Mouse (Mus musculus) frontal cortex, postnatal 10 days (tissue): ENCODE measurements around the gene Iqcf4.
A peak's percentile ranks its signal among the peaks of the same experiment; 100 is the strongest.
"Not testable (repeated sequence)": the region's sequence is repeated elsewhere in the genome, so short reads cannot be mapped to it uniquely, and the experiment has no call there.

Experiments used
- DNase-seq, 2 experiments: peaks; one replicate each; pipeline ENCODE4 v3.0.0; 2022; ENCODE audit warnings: low spot score in 2 of 2, mixed read lengths in 1 of 2

Iqcf4 gene

DNA sequence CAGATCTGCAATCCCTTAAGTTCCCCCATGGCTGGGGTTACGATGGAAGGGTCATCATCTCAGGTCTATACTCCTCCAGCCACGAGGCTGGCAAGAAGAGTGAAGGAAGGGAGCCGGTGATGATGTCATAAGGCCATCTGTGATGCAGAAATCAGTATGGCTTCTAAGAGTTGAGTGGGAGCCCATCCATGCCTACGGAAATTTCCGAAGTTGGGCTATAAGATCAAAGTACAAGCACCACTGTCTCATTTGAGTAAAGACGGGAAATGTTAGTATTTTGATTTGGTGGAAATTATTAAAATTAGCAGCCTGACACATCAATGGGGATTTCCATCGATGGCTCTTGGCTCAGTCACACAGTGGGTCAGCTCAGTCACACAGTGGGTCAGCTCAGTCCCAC lies at the start of gene Iqcf4:
Gene Iqcf4 (minus strand): TSS at position 101 of the 400 bp plus-strand sequence.
- no peak for DNase-seq

DNA sequence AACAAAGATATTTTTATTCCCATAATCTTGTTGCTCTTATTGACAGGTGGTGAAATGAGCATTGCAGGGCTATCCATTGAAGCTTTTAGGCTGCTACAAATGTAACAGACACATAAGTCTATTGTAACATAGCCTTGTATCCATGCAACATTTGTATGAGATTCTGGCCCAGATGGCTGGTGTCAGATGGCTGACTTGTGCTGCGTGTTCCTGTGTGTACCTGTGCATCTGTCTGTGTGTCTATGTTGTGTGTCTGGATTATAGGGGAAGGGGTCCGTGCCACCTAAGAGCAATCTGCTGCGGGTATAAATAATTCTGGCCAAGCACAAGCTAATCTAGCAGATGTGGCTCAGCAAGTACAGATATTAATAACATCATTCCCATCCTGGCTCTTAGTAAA lies 46.7 kb upstream of the Iqcf4 start:
- DNase-seq: no peak

DNA sequence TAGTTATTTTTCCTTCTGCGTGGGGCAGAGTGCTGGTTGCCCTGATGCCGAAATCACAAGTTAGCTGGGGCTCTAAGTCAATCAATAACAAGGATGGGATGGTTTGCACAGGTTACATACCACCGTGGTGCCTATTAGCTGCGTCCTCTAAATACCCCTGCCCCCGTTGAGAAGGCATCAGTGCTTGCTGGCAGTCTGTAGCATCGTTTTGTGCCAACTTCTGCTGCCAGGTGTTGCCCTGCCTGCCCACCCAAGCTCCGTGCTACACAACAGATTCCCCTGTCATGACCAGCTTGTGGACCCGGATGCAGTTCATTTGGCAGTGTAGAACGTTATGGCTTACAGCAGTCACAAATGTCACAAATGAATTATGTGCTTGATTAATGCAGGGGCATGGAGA lies 45.5 kb upstream of the Iqcf4 start:
- no peak for DNase-seq

- no peak for DNase-seq
Measured at GRCm38 (mm10) chr9:106614616-106615015, 43.8 kb upstream of the Iqcf4 start.

- no peak for DNase-seq
Measured at GRCm38 (mm10) chr9:106613951-106614350, 43.2 kb upstream of the Iqcf4 start.

- DNase-seq: no peak
Measured at GRCm38 (mm10) chr9:106610727-106611126, 39.9 kb upstream of the Iqcf4 start.

GRCm38 (mm10) chr9:106600546-106600945 lies 29.8 kb upstream of the Iqcf4 start:
- DNase-seq: peak in 1 of 2 experiments; percentile 58

- no peak for DNase-seq
Measured at GRCm38 (mm10) chr9:106598466-106598865, 27.7 kb upstream of the Iqcf4 start.

DNA sequence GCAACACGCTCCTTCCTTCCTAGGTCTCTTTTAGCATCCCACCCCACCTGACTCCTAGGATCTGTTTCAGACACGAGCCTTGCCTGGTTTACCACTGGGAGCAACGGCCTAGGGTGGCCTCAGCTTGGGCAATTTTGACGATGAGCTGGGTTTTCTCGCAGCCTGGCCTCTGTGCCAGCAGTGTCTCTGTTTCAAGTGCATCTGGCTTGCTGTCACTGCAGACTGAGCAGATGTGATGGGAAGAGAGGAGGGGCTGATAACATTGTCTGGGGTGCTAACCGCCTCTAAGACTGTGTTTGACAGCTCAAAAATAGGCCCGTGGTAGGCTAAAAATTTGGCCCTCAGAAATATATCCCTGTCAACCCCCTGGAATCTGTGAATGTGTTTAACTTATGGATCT lies 25.0 kb upstream of the Iqcf4 start:
- DNase-seq: peak in 1 of 2 experiments; percentile 13

GRCm38 (mm10) chr9:106595402-106595801 lies 24.6 kb upstream of the Iqcf4 start:
- DNase-seq: not testable (repeated sequence)

GRCm38 (mm10) chr9:106592158-106592557 lies 21.4 kb upstream of the Iqcf4 start:
- no peak for DNase-seq

DNA sequence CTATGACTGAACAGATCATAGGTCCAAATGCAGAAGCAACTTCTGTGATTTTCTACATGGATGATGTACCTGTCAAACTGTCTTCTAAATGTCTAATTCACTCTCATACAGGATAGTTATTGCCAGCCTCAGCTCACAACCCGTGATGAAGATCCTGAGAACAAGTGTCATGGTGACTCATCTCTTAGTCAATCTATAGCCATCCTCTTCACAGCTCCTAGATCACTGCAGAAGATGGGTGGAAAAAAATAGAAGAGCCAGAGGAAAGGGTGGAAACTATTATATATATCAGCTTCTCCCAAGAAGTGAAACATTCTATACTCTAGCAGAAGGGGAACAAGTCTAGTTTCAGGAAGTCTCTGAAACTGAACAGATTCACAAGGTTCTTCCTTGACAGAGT lies 11.8 kb upstream of the Iqcf4 start:
- no peak for DNase-seq

DNA sequence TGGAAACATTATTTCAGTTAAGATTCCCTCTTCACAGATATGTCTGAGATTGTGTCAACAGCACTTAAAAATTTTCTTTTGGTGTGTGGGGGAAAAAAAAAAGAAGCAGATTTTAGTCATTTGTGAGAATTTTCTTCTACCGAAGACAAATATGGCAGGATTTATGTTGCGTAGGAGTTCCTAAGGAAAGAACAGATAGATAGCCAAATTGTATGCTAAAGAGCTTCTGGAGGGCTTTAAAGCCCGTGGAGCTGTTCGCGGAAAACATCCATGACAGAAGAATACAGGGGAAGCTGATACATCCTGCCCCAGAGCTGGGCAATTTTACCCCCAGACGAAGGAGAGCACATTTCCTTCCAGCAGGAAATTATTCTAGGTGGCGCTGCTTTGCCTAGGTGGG lies 9.2 kb upstream of the Iqcf4 start:
- no peak for DNase-seq

- DNase-seq: no peak
Measured at GRCm38 (mm10) chr9:106576112-106576511, 5.3 kb upstream of the Iqcf4 start.

- DNase-seq: no peak
Measured at GRCm38 (mm10) chr9:106573366-106573765, 2.6 kb upstream of the Iqcf4 start.

- DNase-seq: no peak
Measured at GRCm38 (mm10) chr9:106572186-106572585, 1.4 kb upstream of the Iqcf4 start.

DNA sequence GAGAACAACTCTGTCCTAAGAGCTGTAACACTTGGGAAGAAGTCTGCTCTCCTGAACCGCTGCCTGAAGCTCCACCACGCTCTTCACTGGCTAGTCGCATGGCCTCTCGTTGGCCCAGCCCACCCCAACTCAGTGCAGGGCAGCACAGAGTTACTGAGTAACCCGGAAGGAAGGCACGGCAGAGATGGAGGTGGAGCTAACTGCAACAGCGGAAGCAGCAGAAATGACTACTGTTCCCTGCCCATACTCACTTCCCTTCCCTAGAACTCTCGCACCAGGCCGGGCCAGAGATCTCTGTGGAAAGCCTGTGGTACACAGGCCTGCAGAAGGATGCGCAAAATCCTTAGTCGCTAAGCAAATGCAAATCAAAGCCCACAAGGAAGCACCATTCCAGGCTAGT lies 4.4 kb downstream of the Iqcf4 start:
- DNase-seq: no peak

DNA sequence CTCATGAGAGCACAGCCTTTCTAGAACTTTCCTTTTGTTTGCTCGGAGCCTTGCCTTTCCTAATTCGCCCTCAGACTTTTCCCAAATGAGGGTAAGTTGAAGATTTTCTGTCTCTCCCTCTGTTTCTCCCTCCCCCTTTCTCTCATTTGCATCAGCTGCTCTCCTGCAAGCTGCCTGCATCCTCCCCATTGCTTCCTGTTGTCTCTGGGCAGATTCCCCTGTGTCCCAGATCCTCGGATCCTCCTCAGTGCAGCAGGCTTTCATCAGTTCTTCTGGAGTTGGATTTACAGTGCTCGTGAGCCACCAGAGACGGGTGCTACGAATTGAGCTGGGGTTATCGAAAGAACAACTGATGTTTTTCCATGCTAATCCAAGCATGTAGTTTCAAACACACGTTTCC lies 6.8 kb downstream of the Iqcf4 start:
- no peak for DNase-seq

- no peak for DNase-seq
Measured at GRCm38 (mm10) chr9:106562291-106562690, 8.5 kb downstream of the Iqcf4 start.

DNA sequence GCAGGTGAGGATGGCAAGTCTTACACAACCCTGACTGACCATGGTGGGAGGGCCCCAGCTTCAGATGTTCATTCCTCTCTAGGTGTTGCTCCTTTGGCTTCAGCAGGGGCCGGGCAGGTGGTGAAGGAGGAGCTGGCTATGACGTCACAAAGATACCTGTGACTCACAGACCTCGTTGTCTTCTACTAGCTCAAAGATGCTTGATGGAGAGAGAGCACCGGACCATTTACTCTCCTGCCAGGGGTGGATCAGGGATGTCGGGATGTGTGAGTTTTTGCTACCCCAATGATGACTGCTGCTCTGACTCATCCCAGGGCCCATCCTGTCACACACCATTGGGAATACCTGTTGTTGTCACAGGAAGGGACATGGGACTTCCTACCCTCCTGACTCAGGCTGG lies 9.3 kb downstream of the Iqcf4 start, which contains the start of gene Iqcf3:
Gene Iqcf3 (minus strand): TSS at position 101 of the 400 bp plus-strand sequence.
- DNase-seq: no peak

GRCm38 (mm10) chr9:106534975-106535374 lies 35.8 kb downstream of the Iqcf4 start:
- peak in 1 of 2 experiments; percentile 13 for DNase-seq

DNA sequence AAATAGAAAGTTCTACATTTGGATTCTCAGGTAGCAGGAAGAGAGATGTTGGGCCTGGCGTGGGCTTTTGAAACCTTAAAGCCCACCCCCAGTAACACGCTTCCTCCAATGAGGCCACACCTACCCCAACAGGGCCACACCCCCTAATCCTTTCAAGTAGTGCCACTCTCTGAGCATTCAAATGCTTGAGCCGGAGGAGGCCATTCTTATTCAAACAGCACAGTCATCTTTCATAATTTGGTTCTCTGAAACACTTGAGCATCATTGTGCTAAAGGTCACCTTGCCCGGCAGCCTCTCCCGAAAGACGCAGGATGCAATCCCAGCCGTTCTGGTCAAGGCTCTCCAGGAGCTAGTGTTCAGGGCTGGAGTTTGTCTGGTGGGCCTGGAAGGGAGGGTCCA lies 36.5 kb downstream of the Iqcf4 start:
- no peak for DNase-seq

DNA sequence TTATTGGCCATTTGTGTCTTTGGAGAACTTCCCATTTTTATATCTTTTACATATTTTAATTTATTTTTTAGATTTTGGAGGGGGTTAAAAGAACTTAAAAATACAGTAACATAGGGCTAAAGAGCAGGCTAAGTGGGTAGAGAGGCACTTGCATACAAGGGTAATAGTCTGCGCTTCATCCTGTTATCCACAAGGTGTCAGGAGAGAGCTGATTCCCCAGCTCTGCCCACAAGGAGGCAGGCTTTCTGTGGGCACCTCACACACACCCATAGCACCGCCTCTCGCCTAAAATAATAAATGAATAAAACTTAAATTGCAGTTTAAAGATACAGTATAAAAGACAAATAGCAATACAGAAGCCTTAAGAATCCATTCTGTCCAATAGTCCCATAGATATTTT lies 39.0 kb downstream of the Iqcf4 start:
- no peak for DNase-seq

- no peak for DNase-seq
Measured at GRCm38 (mm10) chr9:106519909-106520308, 50.9 kb downstream of the Iqcf4 start.

GRCm38 (mm10) chr9:106519433-106519832 lies 51.4 kb downstream of the Iqcf4 start:
- DNase-seq: no peak
